Mouse (Mus musculus): ENCODE results near the gene Manba. TPM values are rescaled to one million over a fixed set of nuclear protein-coding genes. Genes with fewer than 3 reads are reported as not detected.
A peak's percentile ranks its signal among the peaks of the same experiment; 100 is the strongest.
"Not testable (repeated sequence)": the region's sequence is repeated elsewhere in the genome, so short reads cannot be mapped to it uniquely, and the experiment has no call there.

The Manba gene
- polyA plus RNA-seq, 1 experiment from 2014 or later: 16.8 TPM

GRCm38 (mm10) chr3:135513270-135513669, 27.9 kb downstream of the Manba start:
- WGBS: 58% methylated on average over 11 of the region's 11 CpGs
- Histone ChIP-seq H3K9me3 (replicated peaks; ENCODE audit: control insufficient read depth, low read length) (no peaks in the 10 kb centered on the region), H3K36me3 (ENCODE audit: control insufficient read depth, insufficient read depth, low read length) (no peaks in the 10 kb centered on the region), H3K4me1 (ENCODE audit: control insufficient read depth, insufficient read depth, low read length) (peaks cover 5% of the 10 kb centered on the region; the same call in 1 of the 2 replicates), H3K4me3 (replicated peaks; ENCODE audit: low read length) (no peak overlapping the region), H3K27ac (ENCODE audit: low read length) (no peak overlapping the region), H3K9ac (ENCODE audit: low read length) (no peak overlapping the region), H3K4me2 (ENCODE audit: low read depth, low read length) (no peak overlapping the region), H3K27me3 (ENCODE audit: control insufficient read depth, insufficient read depth, low read length) (no peaks in the 10 kb centered on the region)
- ATAC-seq (ENCODE audit: insufficient read depth, low FRiP score): no peak

- Histone ChIP-seq H3K9ac (ENCODE audit: low read length) (no peak overlapping the region), H3K27me3 (ENCODE audit: control insufficient read depth, insufficient read depth, low read length) (no peaks in the 10 kb centered on the region), H3K4me3 (replicated peaks; ENCODE audit: low read length) (no peak overlapping the region), H3K27ac (ENCODE audit: low read length) (no peak overlapping the region), H3K36me3 (ENCODE audit: control insufficient read depth, insufficient read depth, low read length) (no peaks in the 10 kb centered on the region), H3K4me1 (ENCODE audit: control insufficient read depth, insufficient read depth, low read length) (peaks cover 5% of the 10 kb centered on the region; the same call in 1 of the 2 replicates), H3K4me2 (ENCODE audit: low read depth, low read length) (no peak overlapping the region), H3K9me3 (replicated peaks; ENCODE audit: control insufficient read depth, low read length) (no peaks in the 10 kb centered on the region)
- 83% methylated on average over 14 of the region's 14 CpGs for WGBS
- no peak for ATAC-seq (ENCODE audit: insufficient read depth, low FRiP score)
Measured at GRCm38 (mm10) chr3:135513800-135514425, 28.5 kb downstream of the Manba start.

- WGBS: 61% methylated on average over 5 of the region's 5 CpGs
- Histone ChIP-seq H3K36me3 (ENCODE audit: control insufficient read depth, insufficient read depth, low read length) (no peaks in the 10 kb centered on the region), H3K9ac (ENCODE audit: low read length) (no peak overlapping the region), H3K27me3 (ENCODE audit: control insufficient read depth, insufficient read depth, low read length) (no peaks in the 10 kb centered on the region), H3K4me3 (replicated peaks; ENCODE audit: low read length) (no peak overlapping the region), H3K27ac (ENCODE audit: low read length) (no peak overlapping the region), H3K9me3 (replicated peaks; ENCODE audit: control insufficient read depth, low read length) (no peaks in the 10 kb centered on the region), H3K4me1 (ENCODE audit: control insufficient read depth, insufficient read depth, low read length) (peaks cover 5% of the 10 kb centered on the region; the same call in 1 of the 2 replicates), H3K4me2 (ENCODE audit: low read depth, low read length) (no peak overlapping the region)
- ATAC-seq (ENCODE audit: insufficient read depth, low FRiP score): no peak
Measured at GRCm38 (mm10) chr3:135515246-135515645, 29.8 kb downstream of the Manba start.

GRCm38 (mm10) chr3:135516891-135517290, 31.5 kb downstream of the Manba start:
- H3K9ac ChIP-seq (ENCODE audit: low read length): no peak overlapping the region
- no peak overlapping the region for H3K4me3 ChIP-seq (replicated peaks; ENCODE audit: low read length)
- no peaks in the 10 kb centered on the region for H3K27me3 ChIP-seq (ENCODE audit: control insufficient read depth, insufficient read depth, low read length)
- peak; percentile 84 for ATAC-seq (ENCODE audit: insufficient read depth, low FRiP score)
- no peak overlapping the region for H3K4me2 ChIP-seq (ENCODE audit: low read depth, low read length)
- no peaks in the 10 kb centered on the region for H3K9me3 ChIP-seq (replicated peaks; ENCODE audit: control insufficient read depth, low read length)
- 27% methylated on average over 6 of the region's 6 CpGs for WGBS
- no peaks in the 10 kb centered on the region for H3K36me3 ChIP-seq (ENCODE audit: control insufficient read depth, insufficient read depth, low read length)
- peaks cover 8% of the 10 kb centered on the region for H3K4me1 ChIP-seq (ENCODE audit: control insufficient read depth, insufficient read depth, low read length)
- no peak overlapping the region for H3K27ac ChIP-seq (ENCODE audit: low read length)

- WGBS: 79% methylated on average over 5 of the region's 5 CpGs
Measured at GRCm38 (mm10) chr3:135518882-135519281, 33.5 kb downstream of the Manba start.

GRCm38 (mm10) chr3:135519584-135519983, 34.2 kb downstream of the Manba start:
- WGBS: 57% methylated on average over 6 of the region's 6 CpGs
- H3K27ac ChIP-seq (ENCODE audit: low read length): no peak overlapping the region
- no peak overlapping the region for H3K9ac ChIP-seq (ENCODE audit: low read length)
- peaks cover 17% of the 10 kb centered on the region for H3K4me1 ChIP-seq (ENCODE audit: control insufficient read depth, insufficient read depth, low read length)
- H3K9me3 ChIP-seq (replicated peaks; ENCODE audit: control insufficient read depth, low read length): no peaks in the 10 kb centered on the region
- no peak overlapping the region for H3K4me2 ChIP-seq (ENCODE audit: low read depth, low read length)
- H3K36me3 ChIP-seq (ENCODE audit: control insufficient read depth, insufficient read depth, low read length): no peaks in the 10 kb centered on the region
- no peaks in the 10 kb centered on the region for H3K27me3 ChIP-seq (ENCODE audit: control insufficient read depth, insufficient read depth, low read length)
- no peak for ATAC-seq (ENCODE audit: insufficient read depth, low FRiP score)
- H3K4me3 ChIP-seq (replicated peaks; ENCODE audit: low read length): no peak overlapping the region

More at GRCm38 (mm10) chr3:135518882-135519281, 33.5 kb downstream of the Manba start:
- Histone ChIP-seq H3K4me1 (ENCODE audit: control insufficient read depth, insufficient read depth, low read length) (peaks cover 17% of the 10 kb centered on the region), H3K36me3 (ENCODE audit: control insufficient read depth, insufficient read depth, low read length) (no peaks in the 10 kb centered on the region), H3K9me3 (replicated peaks; ENCODE audit: control insufficient read depth, low read length) (no peaks in the 10 kb centered on the region), H3K27me3 (ENCODE audit: control insufficient read depth, insufficient read depth, low read length) (no peaks in the 10 kb centered on the region), H3K4me2 (ENCODE audit: low read depth, low read length) (no peak overlapping the region), H3K27ac (ENCODE audit: low read length) (peak overlapping the region; percentile 23; the same call in 1 of the 2 replicates), H3K9ac (ENCODE audit: low read length) (no peak overlapping the region), H3K4me3 (replicated peaks; ENCODE audit: low read length) (no peak overlapping the region)
- ATAC-seq (ENCODE audit: insufficient read depth, low FRiP score): no peak

- H3K27ac ChIP-seq (ENCODE audit: low read length): peak overlapping the region; percentile 12
- H3K4me1 ChIP-seq (ENCODE audit: control insufficient read depth, insufficient read depth, low read length): peaks cover 14% of the 10 kb centered on the region
- H3K36me3 ChIP-seq (ENCODE audit: control insufficient read depth, insufficient read depth, low read length): no peaks in the 10 kb centered on the region
- no peaks in the 10 kb centered on the region for H3K27me3 ChIP-seq (ENCODE audit: control insufficient read depth, insufficient read depth, low read length)
- WGBS: 27% methylated on average over 4 of the region's 4 CpGs
- ATAC-seq (ENCODE audit: insufficient read depth, low FRiP score): peak; percentile 81
- peak overlapping the region; percentile 29; the same call in 1 of the 2 replicates for H3K9ac ChIP-seq (ENCODE audit: low read length)
- no peaks in the 10 kb centered on the region for H3K9me3 ChIP-seq (replicated peaks; ENCODE audit: control insufficient read depth, low read length)
- no peak overlapping the region for H3K4me3 ChIP-seq (replicated peaks; ENCODE audit: low read length)
- peak overlapping the region; percentile 25; the same call in 1 of the 2 replicates for H3K4me2 ChIP-seq (ENCODE audit: low read depth, low read length)
Measured at GRCm38 (mm10) chr3:135521963-135522362, 36.6 kb downstream of the Manba start.

GRCm38 (mm10) chr3:135522618-135523355, 37.4 kb downstream of the Manba start:
- Histone ChIP-seq H3K36me3 (ENCODE audit: control insufficient read depth, insufficient read depth, low read length) (no peaks in the 10 kb centered on the region), H3K4me3 (replicated peaks; ENCODE audit: low read length) (no peak overlapping the region), H3K27ac (ENCODE audit: low read length) (peak overlapping the region; percentile 12), H3K27me3 (ENCODE audit: control insufficient read depth, insufficient read depth, low read length) (no peaks in the 10 kb centered on the region), H3K9ac (ENCODE audit: low read length) (peak overlapping the region; percentile 29; the same call in 1 of the 2 replicates), H3K4me1 (ENCODE audit: control insufficient read depth, insufficient read depth, low read length) (peaks cover 12% of the 10 kb centered on the region), H3K4me2 (ENCODE audit: low read depth, low read length) (peak overlapping the region; percentile 25; the same call in 1 of the 2 replicates), H3K9me3 (replicated peaks; ENCODE audit: control insufficient read depth, low read length) (no peaks in the 10 kb centered on the region)
- ATAC-seq (ENCODE audit: insufficient read depth, low FRiP score): peak; percentile 19; the same call in 1 of the 2 replicates
- 41% methylated on average over 16 of the region's 16 CpGs for WGBS

- H3K9ac ChIP-seq (ENCODE audit: low read length); H3K27ac ChIP-seq (ENCODE audit: low read length); H3K36me3 ChIP-seq (ENCODE audit: control insufficient read depth, insufficient read depth, low read length); H3K4me3 ChIP-seq (replicated peaks; ENCODE audit: low read length); ATAC-seq (ENCODE audit: insufficient read depth, low FRiP score); H3K4me2 ChIP-seq (ENCODE audit: low read depth, low read length); H3K27me3 ChIP-seq (ENCODE audit: control insufficient read depth, insufficient read depth, low read length); H3K9me3 ChIP-seq (replicated peaks; ENCODE audit: control insufficient read depth, low read length): not testable (repeated sequence)
- 38% methylated on average over 2 of the region's 2 CpGs for WGBS
- peaks cover 12% of the 10 kb centered on the region for H3K4me1 ChIP-seq (ENCODE audit: control insufficient read depth, insufficient read depth, low read length)
Measured at GRCm38 (mm10) chr3:135524900-135525299, 39.5 kb downstream of the Manba start.

Data from stomach, embryonic 16.5 days (tissue).